Mouse (Mus musculus): ENCODE results near the gene Ncs1. TPM values are rescaled to one million over a fixed set of nuclear protein-coding genes. Genes with fewer than 3 reads are reported as not detected.

The Ncs1 gene
- total and polyA plus RNA-seq, 3 experiments, result 0.05 TPM; not detected in 2

GRCm38 (mm10) chr2:31211204-31211603 is 34.4 kb upstream of the Ncs1 start:
- H3K27me3 ChIP-seq (ENCODE audit: insufficient read depth, low read length), result no peaks in the 10 kb centered on the region
- no peaks in the 10 kb centered on the region for H3K9me3 ChIP-seq (replicated peaks)
- H3K4me1 ChIP-seq (ENCODE audit: insufficient read depth, low read depth, low read length), result no peaks in the 10 kb centered on the region
- ATAC-seq (ENCODE audit: extremely low read depth, insufficient number of reproducible peaks, low FRiP score, poor library complexity, severe bottlenecking), result no peak
- H3K36me3 ChIP-seq (replicated peaks), result peaks cover 100% of the 10 kb centered on the region
- TF ChIP-seq GATA2 (IDR thresholded peaks at IDR 0.05; ENCODE audit: borderline replicate concordance, low read depth, low read length), result no peak
- TF ChIP-seq GATA1 (IDR thresholded peaks at IDR 0.05; ENCODE audit: borderline replicate concordance, low read length), result no peak
- no peak for TF ChIP-seq CTCF (IDR thresholded peaks at IDR 0.05; ENCODE audit: low read depth, low read length)
- H3K4me3 ChIP-seq (ENCODE audit: low read depth, low read length), result no peak overlapping the region
- DNase-seq (ENCODE audit: low spot score), result no peak

GRCm38 (mm10) chr2:31214211-31214796 is 31.3 kb upstream of the Ncs1 start:
- Histone ChIP-seq H3K9me3 (replicated peaks) (no peaks in the 10 kb centered on the region), H3K4me3 (ENCODE audit: low read depth, low read length) (no peak overlapping the region), H3K4me1 (ENCODE audit: insufficient read depth, low read depth, low read length) (no peaks in the 10 kb centered on the region), H3K27me3 (ENCODE audit: insufficient read depth, low read length) (no peaks in the 10 kb centered on the region), H3K36me3 (replicated peaks) (peaks cover 87% of the 10 kb centered on the region)
- DNase-seq (ENCODE audit: low spot score), result no peak
- no peak for ATAC-seq (ENCODE audit: extremely low read depth, insufficient number of reproducible peaks, low FRiP score, poor library complexity, severe bottlenecking)
- no peak for TF ChIP-seq GATA2 (IDR thresholded peaks at IDR 0.05; ENCODE audit: borderline replicate concordance, low read depth, low read length)

DNA sequence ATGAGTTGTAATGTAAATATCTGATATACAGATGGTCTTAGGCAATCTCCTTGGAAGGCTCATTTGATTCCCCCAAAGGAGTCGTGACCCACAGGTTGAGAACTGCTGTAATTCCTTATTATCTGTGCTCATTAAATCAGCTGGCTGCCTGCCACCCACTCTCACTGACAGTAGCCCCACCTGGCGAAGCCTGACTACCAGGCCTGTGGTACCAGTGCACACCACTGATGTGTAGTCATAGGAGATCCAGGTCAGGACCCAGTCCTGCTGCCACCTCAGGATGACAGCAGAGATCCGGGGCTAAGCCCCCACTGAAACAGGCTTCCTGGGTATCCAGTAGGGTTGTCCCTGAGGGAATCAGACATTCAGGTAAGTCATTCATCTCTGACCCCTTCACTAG is 27.0 kb upstream of the Ncs1 start:
- no peak for DNase-seq (ENCODE audit: low spot score)
- no peaks in the 10 kb centered on the region for H3K4me1 ChIP-seq (ENCODE audit: insufficient read depth, low read depth, low read length)
- no peak overlapping the region for H3K4me3 ChIP-seq (ENCODE audit: low read depth, low read length)
- TF ChIP-seq GATA1 (IDR thresholded peaks at IDR 0.05; ENCODE audit: borderline replicate concordance, low read length) (no peak), POLR2AphosphoS5 (IDR thresholded peaks at IDR 0.05; ENCODE audit: insufficient replicate concordance, low read depth, low read length) (no peak), GATA2 (IDR thresholded peaks at IDR 0.05; ENCODE audit: borderline replicate concordance, low read depth, low read length) (no peak), TAL1 (conservative IDR thresholded peaks at IDR 0.05; ENCODE audit: low read depth, low read length) (no peak), CTCF (IDR thresholded peaks at IDR 0.05; ENCODE audit: low read depth, low read length) (no peak)
- peaks cover 44% of the 10 kb centered on the region for H3K36me3 ChIP-seq (replicated peaks)
- H3K9me3 ChIP-seq (replicated peaks), result no peaks in the 10 kb centered on the region
- no peak for ATAC-seq (ENCODE audit: extremely low read depth, insufficient number of reproducible peaks, low FRiP score, poor library complexity, severe bottlenecking)
- peaks cover 7% of the 10 kb centered on the region for H3K27me3 ChIP-seq (ENCODE audit: insufficient read depth, low read length)

GRCm38 (mm10) chr2:31219470-31219869 is 26.2 kb upstream of the Ncs1 start:
- DNase-seq (ENCODE audit: low spot score) (no peak), ATAC-seq (ENCODE audit: extremely low read depth, insufficient number of reproducible peaks, low FRiP score, poor library complexity, severe bottlenecking) (no peak)
- Histone ChIP-seq H3K4me3 (ENCODE audit: low read depth, low read length) (no peak overlapping the region), H3K27me3 (ENCODE audit: insufficient read depth, low read length) (peaks cover 7% of the 10 kb centered on the region), H3K4me1 (ENCODE audit: insufficient read depth, low read depth, low read length) (no peaks in the 10 kb centered on the region), H3K36me3 (replicated peaks) (peaks cover 35% of the 10 kb centered on the region), H3K9me3 (replicated peaks) (no peaks in the 10 kb centered on the region)
- TF ChIP-seq GATA2 (IDR thresholded peaks at IDR 0.05; ENCODE audit: borderline replicate concordance, low read depth, low read length), result no peak
- no peak for TF ChIP-seq POLR2AphosphoS5 (IDR thresholded peaks at IDR 0.05; ENCODE audit: insufficient replicate concordance, low read depth, low read length)

GRCm38 (mm10) chr2:31220844-31221243 is 24.8 kb upstream of the Ncs1 start:
- H3K9me3 ChIP-seq (replicated peaks), result no peaks in the 10 kb centered on the region
- H3K4me3 ChIP-seq (ENCODE audit: low read depth, low read length), result no peak overlapping the region
- no peak for DNase-seq (ENCODE audit: low spot score)
- no peaks in the 10 kb centered on the region for H3K4me1 ChIP-seq (ENCODE audit: insufficient read depth, low read depth, low read length)
- no peak for ATAC-seq (ENCODE audit: extremely low read depth, insufficient number of reproducible peaks, low FRiP score, poor library complexity, severe bottlenecking)
- peaks cover 21% of the 10 kb centered on the region for H3K36me3 ChIP-seq (replicated peaks)
- TF ChIP-seq POLR2AphosphoS5 (IDR thresholded peaks at IDR 0.05; ENCODE audit: insufficient replicate concordance, low read depth, low read length) (no peak), TAL1 (conservative IDR thresholded peaks at IDR 0.05; ENCODE audit: low read depth, low read length) (no peak)
- peaks cover 16% of the 10 kb centered on the region for H3K27me3 ChIP-seq (ENCODE audit: insufficient read depth, low read length)

GRCm38 (mm10) chr2:31221582-31221981 is 24.0 kb upstream of the Ncs1 start:
- no peaks in the 10 kb centered on the region for H3K9me3 ChIP-seq (replicated peaks)
- no peak for ATAC-seq (ENCODE audit: extremely low read depth, insufficient number of reproducible peaks, low FRiP score, poor library complexity, severe bottlenecking)
- peaks cover 18% of the 10 kb centered on the region for H3K27me3 ChIP-seq (ENCODE audit: insufficient read depth, low read length)
- no peak overlapping the region for H3K4me3 ChIP-seq (ENCODE audit: low read depth, low read length)
- DNase-seq (ENCODE audit: low spot score), result no peak
- peaks cover 15% of the 10 kb centered on the region for H3K36me3 ChIP-seq (replicated peaks)
- no peak for TF ChIP-seq CTCF (IDR thresholded peaks at IDR 0.05; ENCODE audit: low read depth, low read length)
- no peak for TF ChIP-seq POLR2AphosphoS5 (IDR thresholded peaks at IDR 0.05; ENCODE audit: insufficient replicate concordance, low read depth, low read length)
- no peak for TF ChIP-seq TAL1 (conservative IDR thresholded peaks at IDR 0.05; ENCODE audit: low read depth, low read length)
- no peak for TF ChIP-seq GATA2 (IDR thresholded peaks at IDR 0.05; ENCODE audit: borderline replicate concordance, low read depth, low read length)
- no peak for TF ChIP-seq GATA1 (IDR thresholded peaks at IDR 0.05; ENCODE audit: borderline replicate concordance, low read length)
- H3K4me1 ChIP-seq (ENCODE audit: insufficient read depth, low read depth, low read length), result no peaks in the 10 kb centered on the region

DNA sequence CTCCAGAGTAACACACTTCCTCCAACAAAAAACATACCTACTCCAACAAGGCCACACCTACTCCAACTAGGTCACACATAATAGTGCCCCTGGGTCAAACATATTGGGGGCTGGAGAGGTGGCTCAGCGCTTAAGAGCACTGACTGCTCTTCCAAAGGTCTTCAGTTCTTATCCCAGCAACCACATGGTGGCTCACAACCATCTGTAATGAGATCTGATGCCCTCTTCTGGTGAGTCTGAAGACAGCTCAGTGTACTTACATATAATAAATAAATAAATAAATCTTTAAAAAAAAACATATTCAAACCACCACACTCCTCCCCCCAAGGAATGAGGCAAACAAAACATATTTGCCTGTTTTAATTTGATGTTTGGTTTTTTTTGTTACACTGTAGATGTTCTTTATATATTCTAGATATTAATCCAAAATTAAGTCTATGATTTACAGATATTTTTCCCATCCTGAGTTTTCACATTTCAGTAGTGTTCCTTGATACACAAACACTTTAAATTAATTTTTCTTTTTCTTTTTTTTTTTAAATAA is 16.8 kb upstream of the Ncs1 start:
- Histone ChIP-seq H3K27me3 (ENCODE audit: insufficient read depth, low read length) (peaks cover 19% of the 10 kb centered on the region; the same call in 1 of the 2 replicates), H3K9me3 (replicated peaks) (no peaks in the 10 kb centered on the region), H3K4me3 (ENCODE audit: low read depth, low read length) (no peak overlapping the region), H3K4me1 (ENCODE audit: insufficient read depth, low read depth, low read length) (no peaks in the 10 kb centered on the region), H3K36me3 (replicated peaks) (no peaks in the 10 kb centered on the region)
- no peak for TF ChIP-seq GATA2 (IDR thresholded peaks at IDR 0.05; ENCODE audit: borderline replicate concordance, low read depth, low read length)
- TF ChIP-seq TAL1 (conservative IDR thresholded peaks at IDR 0.05; ENCODE audit: low read depth, low read length), result no peak
- TF ChIP-seq GATA1 (IDR thresholded peaks at IDR 0.05; ENCODE audit: borderline replicate concordance, low read length), result no peak
- TF ChIP-seq POLR2AphosphoS5 (IDR thresholded peaks at IDR 0.05; ENCODE audit: insufficient replicate concordance, low read depth, low read length), result no peak
- no peak for TF ChIP-seq CTCF (IDR thresholded peaks at IDR 0.05; ENCODE audit: low read depth, low read length)
- DNase-seq (ENCODE audit: low spot score) (no peak), ATAC-seq (ENCODE audit: extremely low read depth, insufficient number of reproducible peaks, low FRiP score, poor library complexity, severe bottlenecking) (no peak)
